Mouse (Mus musculus): ENCODE measurements around the gene Taar8a.

GRCm38 (mm10) chr10:24031347-24031746 lies 45.0 kb upstream of the Taar8a start:
- TF ChIP-seq CTCF (IDR thresholded peaks at IDR 0.05; ENCODE audit: insufficient read depth, low read length) (no peak), POLR2A (IDR thresholded peaks at IDR 0.05; ENCODE audit: borderline replicate concordance, extremely low read depth, low read depth, low read length) (no peak)
